Mouse (Mus musculus): ENCODE measurements around the gene Vrk1. TPM values are rescaled to one million over a fixed set of nuclear protein-coding genes. Genes with fewer than 3 reads are reported as not detected.

Gene Vrk1
- 21.5 and 24.1 TPM in 2 replicates for total RNA-seq (2021)
- long read RNA-seq, experiment 1, transcript Vrk1-202 (13 exons, 1,509 nt), result major isoform, 28 of 52 reads
- long read RNA-seq, experiment 1, partial matches to known transcripts, result 11 of 52 reads
- long read RNA-seq, experiment 1, other reads (novel, unspliced or antisense), result 8 of 52 reads
- long read RNA-seq, experiment 2, transcript Vrk1-202 (13 exons, 1,509 nt), result major isoform, 14 of 33 reads
- long read RNA-seq, experiment 2, partial matches to known transcripts, result 11 of 33 reads
- long read RNA-seq, experiment 2, other reads (novel, unspliced or antisense), result 5 of 33 reads

- DNase-seq, result peak; percentile 98
Measured at GRCm38 (mm10) chr12:106010065-106010915, at the start of gene Vrk1. Gene Vrk1, plus strand, starts transcription at chr12:106010228.

- no peak for DNase-seq
Measured at GRCm38 (mm10) chr12:105960592-105961330, 49.3 kb upstream of the Vrk1 start.

GRCm38 (mm10) chr12:105961667-105962066 is 48.4 kb upstream of the Vrk1 start:
- no peak for DNase-seq

- DNase-seq, result peak; percentile 93
Measured at GRCm38 (mm10) chr12:105962103-105963011, 47.7 kb upstream of the Vrk1 start.

GRCm38 (mm10) chr12:105963012-105963572 is 46.9 kb upstream of the Vrk1 start:
- DNase-seq, result peak; percentile 49

GRCm38 (mm10) chr12:105966887-105967637 is 43.0 kb upstream of the Vrk1 start:
- no peak for DNase-seq

- no peak for DNase-seq
Measured at GRCm38 (mm10) chr12:105967806-105968205, 42.2 kb upstream of the Vrk1 start.

- no peak for DNase-seq
Measured at GRCm38 (mm10) chr12:105971182-105971581, 38.8 kb upstream of the Vrk1 start.

- DNase-seq, result no peak
Measured at GRCm38 (mm10) chr12:105972673-105973072, 37.4 kb upstream of the Vrk1 start.

GRCm38 (mm10) chr12:105973691-105974090 is 36.3 kb upstream of the Vrk1 start:
- DNase-seq, result no peak

GRCm38 (mm10) chr12:105974107-105974506 is 35.9 kb upstream of the Vrk1 start:
- no peak for DNase-seq

GRCm38 (mm10) chr12:105981121-105981973 is 28.7 kb upstream of the Vrk1 start:
- DNase-seq, result peak; percentile 67

- DNase-seq, result no peak
Measured at GRCm38 (mm10) chr12:105981974-105982305, 28.1 kb upstream of the Vrk1 start.

- DNase-seq, result no peak
Measured at GRCm38 (mm10) chr12:105982598-105982997, 27.4 kb upstream of the Vrk1 start.

- no peak for DNase-seq
Measured at GRCm38 (mm10) chr12:105983499-105983898, 26.5 kb upstream of the Vrk1 start.

- DNase-seq, result no peak
Measured at GRCm38 (mm10) chr12:105988434-105988833, 21.6 kb upstream of the Vrk1 start.

- DNase-seq, result peak; percentile 48
Measured at GRCm38 (mm10) chr12:105992756-105993155, 17.3 kb upstream of the Vrk1 start.

- peak; percentile 72 for DNase-seq
Measured at GRCm38 (mm10) chr12:105993356-105993755, 16.7 kb upstream of the Vrk1 start.

GRCm38 (mm10) chr12:105995940-105996339 is 14.1 kb upstream of the Vrk1 start:
- DNase-seq, result no peak
